Mouse (Mus musculus) lung, postnatal 0 days (tissue): ENCODE measurements around the gene Elavl3.

Source experiments
- CTCF ChIP-seq: IDR thresholded peaks from 2 replicates; pipeline ENCODE4 v1.5.1; 2016; ENCODE audit warnings: antibody characterized with exemption, mild to moderate bottlenecking
- EP300 ChIP-seq: IDR thresholded peaks from 2 replicates; pipeline ENCODE4 v1.6.1; 2016; ENCODE audit warnings: antibody characterized with exemption, mild to moderate bottlenecking, control low read depth

DNA sequence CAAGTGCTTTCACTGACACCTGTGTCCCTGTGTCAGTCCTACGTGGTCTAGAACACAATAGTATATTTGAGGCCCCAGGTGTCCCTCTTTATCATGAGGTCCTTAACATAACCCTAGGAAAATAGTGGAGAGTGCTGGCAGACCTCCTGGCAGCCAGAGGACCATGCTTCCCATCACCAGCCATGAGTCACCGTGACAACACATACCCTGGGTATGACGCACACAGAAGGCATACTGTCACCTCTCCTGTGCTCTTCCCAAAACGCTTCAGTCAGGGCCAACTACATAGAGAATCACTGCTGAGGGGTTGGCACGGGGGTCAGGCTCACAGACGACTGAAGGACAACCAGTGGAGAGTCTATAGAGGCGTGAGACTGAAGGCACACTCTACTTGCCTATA is 38.2 kb upstream of the Elavl3 start:
- no peak for TF ChIP-seq EP300
- TF ChIP-seq CTCF, result no peak
